Mouse (Mus musculus) erythroblast, embryonic 14.5 days (primary cell): ENCODE measurements around the gene Ano2. TPM values are rescaled to one million over a fixed set of nuclear protein-coding genes. Genes with fewer than 3 reads are reported as not detected.

Source experiments
- H3K27me3 ChIP-seq: 2 replicates; pipeline ENCODE4 v1.6.1; 2012; ENCODE audit warnings: inconsistent platforms; ENCODE audit not compliant: control insufficient read depth
- H3K36me3 ChIP-seq: 2 replicates; pipeline ENCODE4 v1.6.1; 2012; ENCODE audit warnings: mild to moderate bottlenecking, inconsistent platforms; ENCODE audit not compliant: control insufficient read depth
- H3K4me1 ChIP-seq: 2 replicates; pipeline ENCODE4 v1.6.1; 2012; ENCODE audit warnings: inconsistent platforms; ENCODE audit not compliant: control insufficient read depth
- H3K4me3 ChIP-seq: replicated peaks from 2 replicates; pipeline ENCODE3; 2012; ENCODE audit warnings: moderate library complexity, mild to moderate bottlenecking, inconsistent platforms
- H3K9me3 ChIP-seq: 2 replicates; pipeline ENCODE4 v1.6.1; 2012; ENCODE audit warnings: low read length, inconsistent platforms, mixed read lengths; ENCODE audit not compliant: control insufficient read depth
- GATA1 ChIP-seq: IDR thresholded peaks from 2 replicates; pipeline ENCODE4 v1.6.1; 2012; ENCODE audit warnings: low read length, inconsistent platforms, mixed read lengths
- TAL1 ChIP-seq: IDR thresholded peaks from 3 replicates; pipeline ENCODE4 v1.6.1; 2012; ENCODE audit warnings: low read length, inconsistent platforms, mixed read lengths
- polyA plus RNA-seq: library from polyadenylated mRNA; stranded (reverse); fragments of >175 nt; gene quantifications from 2 replicates; pipeline ENCODE4 v1.2.3, GENCODE M21; 2012

The Ano2 gene
- polyA plus RNA-seq, 1 experiment = 1.4 TPM

DNA sequence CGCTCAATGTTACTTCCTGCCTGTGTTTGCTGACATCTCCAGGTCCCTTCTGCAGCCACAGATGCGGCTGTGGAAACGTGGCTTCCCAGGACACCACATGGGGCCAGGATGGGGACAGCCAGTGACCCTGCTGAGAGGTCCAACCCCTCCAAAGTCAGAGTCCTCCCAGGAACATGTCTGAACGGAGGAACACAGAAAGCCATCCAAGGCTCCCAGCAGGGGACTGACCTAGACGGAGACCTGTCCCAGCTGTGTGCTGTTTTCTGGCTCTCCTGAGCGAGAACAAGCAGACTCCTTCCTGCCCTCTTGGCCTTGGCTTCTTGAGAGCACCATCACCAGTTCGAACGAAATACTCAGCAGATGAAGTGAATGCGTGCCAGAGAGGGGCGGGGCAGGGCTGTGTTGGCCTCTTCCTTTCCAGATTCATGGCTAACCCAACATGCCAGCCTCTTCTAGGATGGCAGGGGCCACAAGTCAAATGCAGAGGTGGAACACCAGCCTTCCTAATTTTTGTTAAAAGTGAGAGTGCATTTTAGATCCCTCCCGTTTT is 39.8 kb downstream of the Ano2 start:
- Histone ChIP-seq H3K9me3 (no peaks in the 10 kb centered on the region; the same call in 1 of the 2 replicates), H3K27me3 (no peaks in the 10 kb centered on the region), H3K4me1 (no peaks in the 10 kb centered on the region), H3K36me3 (no peaks in the 10 kb centered on the region), H3K4me3 (no peak overlapping the region)
- TF ChIP-seq GATA1 (no peak), TAL1 (no peak)

DNA sequence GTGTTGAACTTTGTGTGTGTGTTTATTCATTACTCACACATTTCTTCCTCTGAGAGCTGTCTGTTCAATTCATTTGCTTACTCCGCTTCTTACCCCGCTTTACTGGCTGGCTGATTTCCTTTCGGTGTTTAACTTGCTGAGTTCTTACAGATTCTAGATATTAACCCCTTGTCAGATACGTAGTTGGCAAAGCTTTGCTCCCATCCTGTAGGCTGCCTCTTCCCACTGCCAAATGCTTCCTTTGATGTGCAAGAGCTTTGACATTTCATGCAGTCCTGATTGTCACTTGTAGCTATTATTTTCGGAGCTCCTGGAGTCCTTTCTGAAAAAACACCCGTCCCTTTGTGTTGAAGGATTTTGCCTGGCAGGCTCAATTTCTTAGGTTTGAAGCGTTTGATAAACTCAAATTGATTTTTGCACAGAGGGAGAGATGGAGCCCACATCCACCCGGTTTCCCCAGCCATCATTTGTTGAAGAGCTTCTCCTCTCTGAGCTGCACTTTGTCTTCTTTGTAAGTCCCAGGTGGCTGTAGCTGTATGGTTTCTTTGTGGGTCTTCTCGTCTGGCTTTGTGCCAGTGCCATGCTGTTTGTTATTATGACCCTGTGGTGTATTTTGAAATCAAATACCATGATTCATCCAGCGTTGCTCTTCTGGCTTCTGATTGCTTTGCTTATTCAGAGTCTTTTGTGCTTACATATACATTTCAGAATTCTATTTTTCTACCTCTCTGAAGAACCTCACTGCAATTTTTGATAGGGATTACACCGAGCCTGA is 47.5 kb downstream of the Ano2 start:
- no peaks in the 10 kb centered on the region for H3K4me1 ChIP-seq
- H3K4me3 ChIP-seq = no peak overlapping the region
- 0 out of 2 replicates have a peak, but pooled peaks cover 2% of the 10 kb centered on the region for H3K9me3 ChIP-seq
- H3K36me3 ChIP-seq = no peaks in the 10 kb centered on the region
- H3K27me3 ChIP-seq = no peaks in the 10 kb centered on the region
- TF ChIP-seq TAL1 (no peak), GATA1 (no peak)

DNA sequence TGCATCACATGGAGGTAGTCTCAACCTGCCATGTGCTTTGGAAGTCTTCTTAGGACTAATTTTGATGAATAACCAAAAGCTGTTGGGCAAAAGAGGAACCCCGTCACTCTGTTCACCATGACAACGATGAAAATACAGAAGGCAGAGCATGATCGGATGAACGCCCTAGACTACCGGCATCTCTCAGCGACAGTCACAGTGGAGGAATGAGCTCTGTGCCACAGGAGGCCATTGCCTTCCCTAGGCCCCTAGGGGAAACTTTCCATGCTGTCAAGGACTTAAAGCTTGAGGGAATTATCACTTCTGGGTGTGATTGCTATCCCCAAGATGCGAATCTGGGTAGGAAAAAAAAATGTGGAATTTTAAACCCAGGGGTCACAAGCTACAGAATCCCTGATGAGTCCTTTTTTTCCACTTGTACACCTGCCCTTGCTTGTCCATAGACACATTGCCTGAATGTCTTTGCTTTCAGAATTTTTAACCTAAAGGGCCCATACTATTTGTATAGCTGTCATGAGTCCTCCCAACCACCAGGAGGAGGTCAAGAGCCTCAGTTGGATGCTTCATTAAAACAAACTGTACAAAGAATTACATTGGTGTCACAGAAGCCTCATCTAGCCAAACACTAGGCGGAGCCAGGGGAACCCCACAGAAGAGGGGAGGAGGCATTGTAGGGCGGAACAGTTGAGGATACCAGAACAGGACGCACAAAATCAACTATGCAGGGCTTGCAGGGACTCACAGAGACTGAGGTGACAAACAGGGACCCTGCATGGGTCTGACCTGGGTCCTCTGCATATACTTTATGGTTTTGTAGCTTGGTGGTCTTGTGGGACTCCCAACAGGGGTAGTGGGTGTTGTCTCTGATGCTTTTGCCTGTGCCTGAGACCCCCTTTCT is 53.2 kb downstream of the Ano2 start:
- Histone ChIP-seq H3K27me3 (no peaks in the 10 kb centered on the region), H3K36me3 (no peaks in the 10 kb centered on the region), H3K4me1 (no peaks in the 10 kb centered on the region), H3K9me3 (no peaks in the 10 kb centered on the region), H3K4me3 (no peak overlapping the region)
- TF ChIP-seq GATA1 (no peak), TAL1 (no peak)

GRCm38 (mm10) chr6:125747322-125747930 is 57.2 kb downstream of the Ano2 start:
- no peak for TF ChIP-seq TAL1
- TF ChIP-seq GATA1 = no peak

GRCm38 (mm10) chr6:125748646-125749045 is 58.4 kb downstream of the Ano2 start:
- no peak overlapping the region for H3K4me3 ChIP-seq
- H3K9me3 ChIP-seq = no peaks in the 10 kb centered on the region
- no peaks in the 10 kb centered on the region for H3K36me3 ChIP-seq
- no peaks in the 10 kb centered on the region for H3K27me3 ChIP-seq
- no peak for TF ChIP-seq GATA1
- no peak for TF ChIP-seq TAL1
- H3K4me1 ChIP-seq = no peaks in the 10 kb centered on the region

More at GRCm38 (mm10) chr6:125747322-125747930, 57.2 kb downstream of the Ano2 start:
- Histone ChIP-seq H3K27me3 (no peaks in the 10 kb centered on the region), H3K9me3 (no peaks in the 10 kb centered on the region), H3K4me1 (no peaks in the 10 kb centered on the region), H3K4me3 (no peak overlapping the region), H3K36me3 (no peaks in the 10 kb centered on the region)

GRCm38 (mm10) chr6:125762851-125763519 is 72.8 kb downstream of the Ano2 start:
- H3K9me3 ChIP-seq = no peaks in the 10 kb centered on the region
- no peak overlapping the region for H3K4me3 ChIP-seq
- H3K27me3 ChIP-seq = no peaks in the 10 kb centered on the region
- H3K36me3 ChIP-seq = no peaks in the 10 kb centered on the region
- no peaks in the 10 kb centered on the region for H3K4me1 ChIP-seq
- TF ChIP-seq GATA1 (no peak), TAL1 (no peak)

DNA sequence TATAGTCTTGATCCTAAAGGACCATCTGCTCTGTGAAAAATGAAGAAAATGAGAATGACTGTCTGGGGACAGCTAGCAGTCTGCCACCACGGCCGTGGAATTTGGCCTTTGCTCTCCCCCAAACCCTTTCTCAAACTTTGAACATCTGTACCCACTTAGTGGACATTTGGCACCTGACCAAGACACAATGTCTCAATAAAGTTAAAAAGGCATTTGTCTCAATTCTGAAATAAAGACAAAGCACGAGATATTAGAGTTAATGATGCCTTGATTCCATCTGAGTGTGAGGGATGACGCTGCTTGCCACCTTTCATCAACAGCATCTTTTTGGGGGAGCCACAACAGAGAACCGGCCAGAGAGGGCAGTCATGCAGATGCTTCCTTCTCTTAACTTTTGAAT is 83.0 kb downstream of the Ano2 start:
- H3K4me3 ChIP-seq = no peak overlapping the region
- H3K36me3 ChIP-seq = no peaks in the 10 kb centered on the region
- no peaks in the 10 kb centered on the region for H3K4me1 ChIP-seq
- TF ChIP-seq TAL1 (no peak), GATA1 (no peak)
- H3K9me3 ChIP-seq = no peaks in the 10 kb centered on the region
- no peaks in the 10 kb centered on the region for H3K27me3 ChIP-seq

GRCm38 (mm10) chr6:125776291-125776690 is 86.1 kb downstream of the Ano2 start:
- Histone ChIP-seq H3K27me3 (no peaks in the 10 kb centered on the region), H3K36me3 (no peaks in the 10 kb centered on the region), H3K4me1 (no peaks in the 10 kb centered on the region), H3K9me3 (no peaks in the 10 kb centered on the region), H3K4me3 (no peak overlapping the region)
- TF ChIP-seq TAL1 (no peak), GATA1 (no peak)
